Mouse (Mus musculus): ENCODE results near the gene Otub1. TPM values are rescaled to one million over a fixed set of nuclear protein-coding genes. Genes with fewer than 3 reads are reported as not detected.

The Otub1 gene
- polyA plus RNA-seq, 1 experiment from 2014 or later = 250 TPM

DNA sequence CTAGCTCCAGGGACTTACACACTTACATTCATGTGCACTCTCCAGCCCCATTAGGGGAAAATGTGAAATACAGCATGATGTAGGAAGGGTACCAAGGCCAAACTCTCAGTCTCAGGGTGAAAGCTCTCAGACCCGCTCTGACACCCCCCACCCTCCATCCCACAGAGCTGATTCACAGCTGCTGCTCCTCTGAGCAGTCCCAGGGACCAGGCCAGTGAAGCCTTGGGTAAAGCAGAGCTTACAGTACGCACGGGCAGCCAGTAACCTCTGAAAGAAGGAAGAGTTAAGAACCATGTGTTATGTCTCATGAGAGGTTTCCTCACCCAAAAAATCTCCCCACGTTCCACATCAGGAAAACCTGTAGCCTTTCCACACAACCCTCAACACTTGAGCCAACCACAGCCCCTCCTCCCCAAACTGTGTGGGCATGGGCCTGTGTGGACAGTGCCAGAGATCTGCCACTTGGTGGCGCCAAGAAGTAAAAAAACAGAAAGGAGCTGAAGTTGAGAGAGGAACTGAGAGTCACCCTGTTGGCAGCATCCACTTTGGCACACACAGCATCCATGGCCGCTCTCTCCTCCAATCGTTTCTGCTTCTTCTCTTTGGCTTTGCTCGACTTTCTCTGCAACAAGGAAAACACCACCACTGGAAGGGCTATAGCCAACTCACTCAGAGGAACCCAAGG lies 28.6 kb upstream of the Otub1 start:
- H3K9ac ChIP-seq (ENCODE audit: low read depth, low read length) = no peak overlapping the region
- peak; percentile 75 for ATAC-seq (ENCODE audit: low FRiP score)
- H3K27ac ChIP-seq (ENCODE audit: low read depth, low read length) = no peak overlapping the region
- no peak overlapping the region for H3K4me2 ChIP-seq (replicated peaks; ENCODE audit: low read depth, low read length)
- H3K4me3 ChIP-seq (ENCODE audit: low read depth, low read length) = no peak overlapping the region
- peak; percentile 80 for DNase-seq (ENCODE audit: low spot score)
- H3K27me3 ChIP-seq (ENCODE audit: control insufficient read depth, insufficient read depth, low read length) = no peaks in the 10 kb centered on the region
- H3K36me3 ChIP-seq (ENCODE audit: control insufficient read depth, insufficient read depth, low read length) = peaks cover 5% of the 10 kb centered on the region
- peaks cover under 1% of the 10 kb centered on the region; the same call in 1 of the 2 replicates for H3K4me1 ChIP-seq (replicated peaks; ENCODE audit: control insufficient read depth, insufficient read depth, low read length)
- 66% methylated on average over 8 of the region's 8 CpGs for WGBS
- no peaks in the 10 kb centered on the region for H3K9me3 ChIP-seq (ENCODE audit: control insufficient read depth, low read length)

- ATAC-seq (ENCODE audit: low FRiP score) = no peak
- WGBS = 76% methylated on average over 6 of the region's 6 CpGs
- DNase-seq (ENCODE audit: low spot score) = no peak
- Histone ChIP-seq H3K4me1 (replicated peaks; ENCODE audit: control insufficient read depth, insufficient read depth, low read length) (no peaks in the 10 kb centered on the region), H3K27ac (ENCODE audit: low read depth, low read length) (no peak overlapping the region), H3K4me2 (replicated peaks; ENCODE audit: low read depth, low read length) (no peak overlapping the region), H3K36me3 (ENCODE audit: control insufficient read depth, insufficient read depth, low read length) (peaks cover 13% of the 10 kb centered on the region; the same call in 1 of the 2 replicates), H3K9me3 (ENCODE audit: control insufficient read depth, low read length) (no peaks in the 10 kb centered on the region), H3K9ac (ENCODE audit: low read depth, low read length) (no peak overlapping the region), H3K4me3 (ENCODE audit: low read depth, low read length) (no peak overlapping the region), H3K27me3 (ENCODE audit: control insufficient read depth, insufficient read depth, low read length) (no peaks in the 10 kb centered on the region)
These were observed 20.4 kb upstream of the Otub1 start for GRCm38 (mm10) chr19:7226511-7226914.

GRCm38 (mm10) chr19:7225096-7225690 lies 19.1 kb upstream of the Otub1 start:
- Histone ChIP-seq H3K36me3 (ENCODE audit: control insufficient read depth, insufficient read depth, low read length) (peaks cover 13% of the 10 kb centered on the region; the same call in 1 of the 2 replicates), H3K9ac (ENCODE audit: low read depth, low read length) (no peak overlapping the region), H3K4me2 (replicated peaks; ENCODE audit: low read depth, low read length) (no peak overlapping the region), H3K4me1 (replicated peaks; ENCODE audit: control insufficient read depth, insufficient read depth, low read length) (no peaks in the 10 kb centered on the region), H3K27me3 (ENCODE audit: control insufficient read depth, insufficient read depth, low read length) (no peaks in the 10 kb centered on the region), H3K4me3 (ENCODE audit: low read depth, low read length) (no peak overlapping the region), H3K9me3 (ENCODE audit: control insufficient read depth, low read length) (no peaks in the 10 kb centered on the region), H3K27ac (ENCODE audit: low read depth, low read length) (no peak overlapping the region)
- DNase-seq (ENCODE audit: low spot score) (no peak), ATAC-seq (ENCODE audit: low FRiP score) (no peak)
- 81% methylated on average over 9 of the region's 9 CpGs for WGBS

DNA sequence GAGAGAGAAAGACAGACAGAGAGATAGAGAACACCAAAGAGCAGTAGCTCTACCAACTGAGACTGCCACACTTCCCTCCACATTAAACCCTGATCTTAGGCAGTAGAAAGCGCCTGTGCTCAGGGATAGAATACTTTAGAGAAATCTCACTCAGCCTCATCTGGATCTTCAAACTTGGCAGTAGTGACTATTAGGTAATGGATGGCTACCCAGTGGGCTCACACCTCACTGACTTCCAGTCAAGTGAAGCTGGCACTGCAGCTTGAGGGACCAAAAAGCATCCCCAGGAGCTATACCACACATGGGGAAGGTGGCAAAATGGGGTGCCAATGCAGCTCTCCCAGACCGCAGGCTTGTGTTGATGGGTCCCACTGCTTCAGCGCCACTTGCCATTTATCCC lies 18.1 kb upstream of the Otub1 start:
- H3K27me3 ChIP-seq (ENCODE audit: control insufficient read depth, insufficient read depth, low read length) = no peaks in the 10 kb centered on the region
- H3K9me3 ChIP-seq (ENCODE audit: control insufficient read depth, low read length) = no peaks in the 10 kb centered on the region
- no peak overlapping the region for H3K4me2 ChIP-seq (replicated peaks; ENCODE audit: low read depth, low read length)
- H3K4me3 ChIP-seq (ENCODE audit: low read depth, low read length) = no peak overlapping the region
- WGBS = 93% methylated on average over 3 of the region's 3 CpGs
- no peaks in the 10 kb centered on the region for H3K4me1 ChIP-seq (replicated peaks; ENCODE audit: control insufficient read depth, insufficient read depth, low read length)
- H3K27ac ChIP-seq (ENCODE audit: low read depth, low read length) = no peak overlapping the region
- no peak for ATAC-seq (ENCODE audit: low FRiP score)
- no peak overlapping the region for H3K9ac ChIP-seq (ENCODE audit: low read depth, low read length)
- no peak for DNase-seq (ENCODE audit: low spot score)
- peaks cover 8% of the 10 kb centered on the region; the same call in 1 of the 2 replicates for H3K36me3 ChIP-seq (ENCODE audit: control insufficient read depth, insufficient read depth, low read length)

DNA sequence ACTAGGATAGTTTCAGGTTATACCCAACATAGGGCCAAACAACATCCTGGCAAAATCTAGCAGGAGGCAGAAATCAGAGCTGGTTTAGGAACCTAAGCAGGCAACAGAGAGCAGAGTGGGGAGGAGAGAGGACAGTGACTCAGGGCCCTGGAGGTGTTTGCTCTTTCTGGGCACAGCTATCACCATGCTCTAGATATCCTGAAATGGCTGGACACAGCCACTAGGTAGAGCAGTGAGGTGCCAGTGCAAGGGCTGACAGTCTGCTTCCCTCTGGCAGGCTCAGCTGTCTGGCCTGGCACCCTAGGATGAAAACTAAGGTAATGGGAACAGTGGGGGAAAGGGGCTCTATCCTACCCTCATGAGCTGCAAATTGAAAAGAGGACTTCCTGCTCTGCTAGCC lies 17.4 kb upstream of the Otub1 start:
- Histone ChIP-seq H3K4me2 (replicated peaks; ENCODE audit: low read depth, low read length) (no peak overlapping the region), H3K9me3 (ENCODE audit: control insufficient read depth, low read length) (no peaks in the 10 kb centered on the region), H3K4me1 (replicated peaks; ENCODE audit: control insufficient read depth, insufficient read depth, low read length) (no peaks in the 10 kb centered on the region), H3K27ac (ENCODE audit: low read depth, low read length) (no peak overlapping the region), H3K4me3 (ENCODE audit: low read depth, low read length) (no peak overlapping the region), H3K36me3 (ENCODE audit: control insufficient read depth, insufficient read depth, low read length) (peaks cover 5% of the 10 kb centered on the region; the same call in 1 of the 2 replicates), H3K9ac (ENCODE audit: low read depth, low read length) (no peak overlapping the region), H3K27me3 (ENCODE audit: control insufficient read depth, insufficient read depth, low read length) (no peaks in the 10 kb centered on the region)
- ATAC-seq (ENCODE audit: low FRiP score) = no peak
- DNase-seq (ENCODE audit: low spot score) = no peak

DNA sequence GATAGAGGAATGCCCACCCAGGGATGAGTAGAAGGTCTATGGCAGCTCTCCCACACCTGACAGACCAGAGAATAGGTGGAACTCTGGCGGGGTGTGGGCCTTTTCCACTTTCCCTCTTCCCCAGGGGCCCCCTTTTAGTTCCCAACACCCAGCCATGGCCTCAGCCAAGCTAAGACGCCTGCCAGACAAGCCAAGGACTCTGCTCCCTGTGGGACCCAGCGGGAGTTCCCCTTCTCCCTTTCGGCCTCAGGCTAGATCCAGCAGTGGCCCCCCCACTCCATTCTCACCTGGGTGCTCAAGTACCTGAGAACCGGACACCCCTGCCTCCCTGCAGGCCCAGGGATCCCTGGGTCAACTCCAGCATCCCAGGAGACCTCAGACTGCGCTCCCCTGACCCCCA lies 16.1 kb upstream of the Otub1 start:
- no peak overlapping the region for H3K27ac ChIP-seq (ENCODE audit: low read depth, low read length)
- 81% methylated on average over 6 of the region's 6 CpGs for whole genome bisulfite sequencing
- no peak for ATAC-seq (ENCODE audit: low FRiP score)

GRCm38 (mm10) chr19:7218753-7219152 lies 12.6 kb upstream of the Otub1 start:
- 92% methylated on average over 5 of the region's 5 CpGs for WGBS
- no peak overlapping the region for H3K4me3 ChIP-seq (ENCODE audit: low read depth, low read length)
- H3K4me1 ChIP-seq (replicated peaks; ENCODE audit: control insufficient read depth, insufficient read depth, low read length) = peaks cover 8% of the 10 kb centered on the region
- H3K4me2 ChIP-seq (replicated peaks; ENCODE audit: low read depth, low read length) = no peak overlapping the region
- 0 out of 2 replicates have a peak, but pooled peaks cover 6% of the 10 kb centered on the region for H3K36me3 ChIP-seq (ENCODE audit: control insufficient read depth, insufficient read depth, low read length)
- no peaks in the 10 kb centered on the region for H3K9me3 ChIP-seq (ENCODE audit: control insufficient read depth, low read length)
- no peak overlapping the region for H3K27ac ChIP-seq (ENCODE audit: low read depth, low read length)
- no peak overlapping the region for H3K9ac ChIP-seq (ENCODE audit: low read depth, low read length)
- ATAC-seq (ENCODE audit: low FRiP score) = no peak
- no peaks in the 10 kb centered on the region for H3K27me3 ChIP-seq (ENCODE audit: control insufficient read depth, insufficient read depth, low read length)
- DNase-seq (ENCODE audit: low spot score) = no peak

More for the DNA sequence above, 16.1 kb upstream of the Otub1 start:
- DNase-seq (ENCODE audit: low spot score) = no peak
- Histone ChIP-seq H3K9me3 (ENCODE audit: control insufficient read depth, low read length) (no peaks in the 10 kb centered on the region), H3K4me3 (ENCODE audit: low read depth, low read length) (no peak overlapping the region), H3K9ac (ENCODE audit: low read depth, low read length) (no peak overlapping the region), H3K36me3 (ENCODE audit: control insufficient read depth, insufficient read depth, low read length) (no peaks in the 10 kb centered on the region; the same call in 1 of the 2 replicates), H3K27me3 (ENCODE audit: control insufficient read depth, insufficient read depth, low read length) (no peaks in the 10 kb centered on the region), H3K4me1 (replicated peaks; ENCODE audit: control insufficient read depth, insufficient read depth, low read length) (no peaks in the 10 kb centered on the region), H3K4me2 (replicated peaks; ENCODE audit: low read depth, low read length) (no peak overlapping the region)

GRCm38 (mm10) chr19:7217926-7218267 lies 11.8 kb upstream of the Otub1 start:
- Histone ChIP-seq H3K4me3 (ENCODE audit: low read depth, low read length) (peak overlapping the region; percentile 89), H3K4me1 (replicated peaks; ENCODE audit: control insufficient read depth, insufficient read depth, low read length) (peaks cover 8% of the 10 kb centered on the region), H3K4me2 (replicated peaks; ENCODE audit: low read depth, low read length) (peak overlapping the region; percentile 27), H3K27ac (ENCODE audit: low read depth, low read length) (no peak overlapping the region), H3K27me3 (ENCODE audit: control insufficient read depth, insufficient read depth, low read length) (no peaks in the 10 kb centered on the region), H3K9ac (ENCODE audit: low read depth, low read length) (no peak overlapping the region), H3K9me3 (ENCODE audit: control insufficient read depth, low read length) (no peaks in the 10 kb centered on the region), H3K36me3 (ENCODE audit: control insufficient read depth, insufficient read depth, low read length) (0 out of 2 replicates have a peak, but pooled peaks cover 6% of the 10 kb centered on the region)
- DNase-seq (ENCODE audit: low spot score) = no peak
- no peak for ATAC-seq (ENCODE audit: low FRiP score)
- 11% methylated on average over 6 of the region's 6 CpGs for WGBS
